Mouse (Mus musculus) cerebellum, postnatal 10 days (tissue): Measurements from ENCODE around the gene Fbxo41.

Experiments used
- DNase-seq, 2 experiments: peaks; one replicate each; pipeline ENCODE4 v3.0.0; 2021; ENCODE audit warnings: mixed read lengths in 2 of 2

Fbxo41 gene

DNA sequence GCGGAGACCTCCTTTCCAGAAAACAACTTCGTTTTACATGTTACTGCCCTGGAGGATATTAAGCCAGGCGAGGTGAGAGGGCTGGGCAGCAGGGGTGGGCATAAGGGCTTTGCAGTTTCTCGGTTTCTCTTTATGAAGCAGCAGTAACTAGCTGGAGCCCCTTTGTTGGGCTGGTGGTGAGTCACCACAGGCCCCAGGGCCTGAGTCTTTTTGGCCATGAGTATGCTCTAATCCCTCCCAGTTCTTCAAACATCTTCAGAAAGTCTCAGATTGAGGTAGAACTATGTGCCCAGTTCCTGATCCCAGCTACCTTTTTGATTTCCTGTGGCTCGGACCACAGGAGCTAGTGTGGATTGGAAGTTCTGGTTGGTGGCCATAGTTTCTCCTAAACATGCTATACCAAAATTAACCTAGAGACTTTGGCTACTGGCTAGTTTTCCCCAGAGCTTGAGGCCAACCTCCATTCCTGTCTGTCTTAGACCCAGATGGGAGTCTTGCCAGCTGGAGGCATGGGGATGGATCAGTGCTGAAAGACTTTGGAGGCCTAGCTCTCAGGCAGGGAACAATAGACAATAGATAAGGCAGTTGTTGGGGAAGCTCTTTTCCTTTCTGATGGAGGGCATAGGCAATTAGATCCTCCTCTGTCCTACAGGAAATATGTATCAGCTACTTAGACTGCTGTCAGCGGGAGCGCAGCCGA is 58.4 kb downstream of the Fbxo41 start:
- no peak for DNase-seq

- DNase-seq, result no peak
Measured at GRCm38 (mm10) chr6:85443488-85444233, 59.1 kb downstream of the Fbxo41 start.

- DNase-seq, result no peak
Measured at GRCm38 (mm10) chr6:85441142-85441541, 61.7 kb downstream of the Fbxo41 start.

DNA sequence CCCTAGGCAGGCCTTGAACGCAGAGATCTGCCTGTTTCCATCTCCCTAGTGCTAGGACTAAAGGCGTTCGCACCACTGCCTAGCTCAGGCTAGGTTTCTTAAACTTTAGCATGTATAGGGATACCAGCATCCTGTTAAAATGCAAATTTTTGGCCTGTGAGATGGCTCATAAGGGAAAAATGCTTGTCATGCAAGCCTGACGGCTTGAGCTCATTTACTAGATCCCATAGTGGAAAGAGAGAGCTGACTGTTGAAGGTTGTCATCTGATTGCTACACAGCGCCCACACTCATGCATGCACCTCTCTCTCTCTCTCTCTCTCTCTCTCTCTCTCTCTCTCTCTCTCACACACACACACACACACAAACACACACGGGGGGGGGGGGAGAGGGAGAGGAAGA is 66.2 kb downstream of the Fbxo41 start:
- DNase-seq, result no peak

GRCm38 (mm10) chr6:85436204-85436603 is 66.6 kb downstream of the Fbxo41 start:
- DNase-seq, result no peak

DNA sequence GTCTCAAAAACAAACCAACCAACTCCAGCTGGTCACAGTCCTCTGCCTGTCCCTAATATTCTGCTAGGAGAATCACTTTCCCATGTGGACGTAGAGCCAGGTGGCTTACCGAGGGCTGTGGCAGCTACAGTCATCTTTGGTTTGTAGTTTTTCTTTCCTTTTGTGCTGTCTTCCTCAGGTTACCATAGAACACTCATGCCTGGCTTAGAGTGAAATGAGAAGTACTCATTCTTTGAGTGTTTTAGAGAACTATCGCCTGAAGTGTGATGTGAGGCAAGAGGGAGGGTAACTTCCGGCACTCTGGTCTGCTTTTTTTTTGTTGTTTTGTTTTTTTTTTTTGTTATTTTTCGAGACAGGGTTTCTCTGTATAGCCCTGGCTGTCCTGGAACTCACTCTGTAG is 68.9 kb downstream of the Fbxo41 start:
- no peak for DNase-seq

GRCm38 (mm10) chr6:85431842-85432431 is 70.9 kb downstream of the Fbxo41 start, which contains the start of gene Smyd5:
Gene Smyd5, plus strand, starts transcription at chr6:85431989.
- peak; percentile 90 for DNase-seq

GRCm38 (mm10) chr6:85431274-85431841 is 71.4 kb downstream of the Fbxo41 start:
- DNase-seq, result no peak

GRCm38 (mm10) chr6:85423836-85424379 is 78.9 kb downstream of the Fbxo41 start, which contains the start of gene Noto:
Gene Noto, plus strand, starts transcription at chr6:85423886.
- peak in 1 of 2 experiments; percentile 12 for DNase-seq
